Mouse (Mus musculus) frontal cortex, postnatal 36 days (tissue): ENCODE measurements around the gene Syn3.

Experiments
- DNase-seq, 2 experiments: peaks; one replicate each; pipeline ENCODE4 v3.0.0; 2022; ENCODE audit warnings: low spot score in 2 of 2

Gene Syn3

GRCm38 (mm10) chr10:86369346-86369745 lies 129.3 kb downstream of the Syn3 start:
- no peak for DNase-seq

DNA sequence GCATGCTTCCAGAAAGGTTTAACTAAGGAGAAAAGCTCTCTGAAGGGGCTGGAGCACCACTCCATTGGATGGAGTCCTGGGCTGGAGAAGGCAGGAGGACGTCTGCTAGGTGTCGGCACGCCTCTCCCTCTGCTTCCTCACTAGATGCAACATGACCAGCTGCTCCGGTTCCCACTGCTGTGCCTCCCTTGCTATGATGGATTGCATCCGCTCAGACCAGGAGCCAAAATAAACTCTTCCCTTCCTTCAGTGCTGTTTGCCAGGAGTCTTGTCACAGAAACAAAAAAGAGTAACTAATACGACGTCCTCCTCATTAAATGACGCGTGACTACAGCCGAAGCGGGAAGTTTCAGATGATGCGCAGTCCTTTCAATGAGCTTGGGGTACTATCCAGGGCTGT lies 129.9 kb downstream of the Syn3 start:
- DNase-seq = no peak

DNA sequence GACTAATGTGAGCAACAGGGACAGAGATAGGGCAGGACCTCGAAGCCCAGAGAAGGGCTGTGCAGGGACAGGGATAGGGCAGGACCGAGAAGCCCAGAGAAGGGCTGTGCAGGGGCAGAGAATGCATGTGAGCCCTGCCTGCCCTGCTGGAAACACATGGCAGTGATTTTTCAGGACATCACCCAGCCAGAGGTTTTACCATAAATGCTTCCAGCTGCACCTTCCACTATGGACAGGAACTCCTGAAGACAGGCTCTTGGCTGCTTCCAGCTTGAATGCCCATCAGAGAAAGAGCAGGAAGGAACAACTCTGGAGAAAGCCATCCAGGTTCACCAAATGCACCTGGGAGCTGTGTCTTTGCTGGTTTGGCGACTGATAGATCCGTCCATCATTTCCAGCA lies 131.3 kb downstream of the Syn3 start:
- DNase-seq = no peak

DNA sequence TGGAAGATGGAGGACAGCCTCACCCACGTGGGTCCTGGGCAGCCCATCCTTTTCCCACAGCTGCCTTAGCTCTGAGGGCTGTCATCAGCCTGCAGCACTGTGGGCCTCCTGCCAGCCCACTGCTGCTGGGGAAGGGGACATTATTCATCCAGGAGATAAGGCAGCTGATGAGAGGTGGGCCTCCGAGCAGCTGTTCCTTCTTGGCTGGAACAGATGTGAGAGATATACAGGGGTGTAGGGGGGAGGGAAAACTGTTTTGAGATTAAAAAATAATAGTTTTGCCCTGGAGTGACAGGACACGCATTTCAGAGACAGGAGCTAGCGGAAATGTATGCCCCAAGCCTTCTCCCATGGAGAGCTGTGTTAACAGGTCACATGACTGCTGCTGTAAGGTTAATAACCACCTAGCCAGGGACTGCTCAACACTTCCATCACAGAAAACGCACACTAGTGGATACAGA lies 133.0 kb downstream of the Syn3 start:
- no peak for DNase-seq

GRCm38 (mm10) chr10:86363669-86364309 lies 134.9 kb downstream of the Syn3 start:
- DNase-seq = no peak

DNA sequence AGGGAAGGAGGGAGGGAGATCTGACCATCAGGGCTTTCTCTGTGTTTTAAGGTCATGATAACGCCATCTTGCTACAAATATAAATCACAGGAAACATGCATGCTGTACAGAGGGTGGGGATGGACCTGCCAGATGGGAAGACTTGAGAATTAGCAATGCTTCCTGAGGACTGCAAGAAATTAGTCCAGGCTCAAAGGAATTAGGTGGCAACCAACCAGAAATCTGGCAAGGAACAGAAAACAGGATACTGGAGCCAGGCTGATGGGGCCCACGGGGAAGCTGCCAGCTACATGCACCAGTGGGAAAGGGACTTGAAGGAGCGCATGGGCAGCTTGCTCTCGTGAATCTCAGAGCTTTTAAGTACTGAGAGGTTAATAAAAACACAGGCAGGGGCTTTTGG lies 139.0 kb downstream of the Syn3 start:
- DNase-seq = no peak

GRCm38 (mm10) chr10:86359208-86359607 lies 139.5 kb downstream of the Syn3 start:
- DNase-seq = no peak

DNA sequence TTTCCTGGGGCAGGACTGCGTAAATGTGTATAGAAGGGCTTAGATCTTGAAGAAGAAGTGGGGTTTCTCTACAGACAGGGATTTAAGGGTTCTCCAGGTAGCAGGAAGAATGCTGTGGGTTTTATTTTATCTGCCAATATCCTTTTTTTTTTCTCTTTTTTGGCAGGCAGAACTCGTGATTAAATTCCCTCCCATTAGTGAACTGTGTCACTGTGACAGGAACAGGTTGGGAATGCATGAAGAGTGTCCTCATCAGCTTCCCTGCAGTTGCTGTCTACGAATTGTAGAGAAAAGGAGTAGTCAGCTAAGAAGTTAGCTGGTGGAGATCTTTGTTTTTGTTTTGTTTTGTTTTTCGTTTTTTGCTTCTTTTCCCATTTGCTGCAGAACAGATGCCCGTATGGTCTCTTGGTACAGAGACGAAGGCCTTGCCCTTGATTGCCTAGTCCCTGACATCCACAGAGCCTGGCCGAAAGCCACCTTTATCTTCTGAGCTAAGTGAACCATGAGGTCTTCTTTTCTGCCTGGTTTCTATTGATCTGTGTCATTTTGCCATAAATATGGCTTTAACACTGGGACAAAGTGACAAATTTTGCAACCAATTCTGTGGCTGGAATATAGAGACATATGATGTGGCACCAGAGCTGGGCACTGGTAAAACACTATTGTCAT lies 140.3 kb downstream of the Syn3 start:
- no peak for DNase-seq

DNA sequence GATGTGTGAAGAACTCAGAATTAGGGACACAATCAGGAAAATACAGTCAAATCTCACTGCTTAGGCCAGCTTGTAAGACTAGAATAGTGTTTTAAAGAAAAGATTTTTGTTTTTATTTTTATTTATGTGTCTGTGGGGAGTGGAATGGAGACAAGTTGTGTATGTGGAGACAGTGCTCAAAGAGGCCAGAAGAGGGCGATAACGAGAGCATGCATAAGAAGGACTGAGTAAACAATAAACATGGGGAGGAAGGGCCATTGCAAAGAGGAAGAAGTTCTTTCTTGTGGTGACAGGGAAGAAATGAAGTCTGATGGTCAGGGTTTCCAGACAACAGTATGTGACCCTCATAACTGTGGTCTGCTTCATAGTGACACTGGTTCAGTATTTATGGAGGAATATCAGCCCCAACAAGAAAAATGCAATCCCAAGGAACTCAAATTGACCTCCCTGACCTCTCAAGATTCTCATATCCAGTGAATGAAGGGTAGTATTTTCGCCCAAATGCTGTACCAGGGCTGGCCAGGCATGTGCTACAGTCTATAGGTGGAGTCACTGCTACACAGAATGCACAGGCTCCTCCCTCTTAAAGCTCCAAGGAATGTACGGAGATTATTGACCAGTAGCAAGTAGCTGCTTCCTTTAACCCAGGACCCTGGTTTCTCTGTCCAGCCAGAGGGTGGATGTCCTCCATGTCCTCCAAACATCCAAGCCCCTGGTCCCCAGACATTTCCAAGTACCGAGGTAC lies 141.7 kb downstream of the Syn3 start:
- no peak for DNase-seq

DNA sequence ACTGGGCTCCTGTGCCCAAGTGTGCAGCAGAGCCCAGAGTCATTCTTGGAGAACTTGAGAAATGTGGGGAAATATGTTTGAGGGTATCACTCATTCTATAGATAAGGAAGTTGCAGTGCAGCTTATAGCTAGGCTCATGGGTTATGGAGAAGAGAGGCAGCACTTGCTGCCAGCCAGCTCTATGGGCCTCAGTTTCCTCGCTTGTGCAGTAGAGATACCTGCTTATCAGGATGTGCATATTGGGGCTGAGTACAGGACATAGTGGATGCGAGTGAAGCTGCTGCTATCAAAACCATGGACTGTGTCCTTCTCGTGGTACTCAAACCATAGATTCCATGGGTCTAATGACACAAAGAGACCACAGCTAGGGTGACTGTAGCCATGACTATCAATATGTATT lies 146.2 kb downstream of the Syn3 start:
- no peak for DNase-seq

DNA sequence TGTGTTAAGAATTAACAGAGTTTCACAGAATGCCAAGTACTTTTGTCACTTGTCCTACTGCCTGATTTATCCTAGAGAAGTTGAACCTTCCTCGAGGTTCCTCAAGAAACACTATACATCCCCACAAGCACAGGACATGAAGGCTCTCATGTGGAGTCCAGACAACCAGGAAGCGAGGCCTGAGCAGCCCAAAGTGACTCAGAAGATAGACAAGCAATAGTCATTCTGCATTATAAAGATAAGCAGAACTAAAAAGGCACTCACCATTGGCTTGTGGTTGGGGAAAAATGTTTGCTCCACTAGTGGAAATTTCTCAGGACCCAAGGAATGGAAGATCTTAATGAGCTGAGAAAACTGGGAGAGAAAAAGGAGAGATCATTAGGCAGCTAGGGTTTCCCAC lies 147.4 kb downstream of the Syn3 start:
- no peak for DNase-seq

DNA sequence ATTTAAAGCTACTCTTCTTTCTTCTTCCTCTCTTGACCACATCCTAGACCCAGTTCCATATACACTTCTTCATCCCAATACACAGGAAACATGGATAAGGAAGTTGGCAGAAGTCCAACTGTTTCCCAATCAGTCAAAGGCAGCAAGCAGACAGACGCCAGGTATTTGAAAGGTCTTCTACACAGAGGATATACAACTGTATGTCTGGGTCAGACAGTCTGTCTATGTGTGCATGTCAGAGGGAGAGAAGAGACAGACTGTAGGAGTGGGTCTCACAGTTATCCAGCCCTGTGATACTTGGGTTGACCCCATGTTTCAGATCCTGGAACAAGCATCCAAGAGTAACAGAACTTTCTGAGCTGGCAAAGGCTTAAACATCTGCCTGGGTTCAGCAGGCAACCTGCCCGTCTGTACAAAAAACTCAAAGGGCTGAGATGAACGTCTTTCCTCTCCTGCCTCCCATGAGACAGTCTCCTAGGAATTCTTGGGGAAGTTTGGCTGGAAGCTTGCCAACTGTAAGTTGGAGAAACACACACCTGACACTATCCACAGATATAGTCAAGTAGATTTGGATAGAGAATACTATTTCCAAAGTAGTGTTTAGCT lies 152.4 kb downstream of the Syn3 start:
- DNase-seq = no peak

DNA sequence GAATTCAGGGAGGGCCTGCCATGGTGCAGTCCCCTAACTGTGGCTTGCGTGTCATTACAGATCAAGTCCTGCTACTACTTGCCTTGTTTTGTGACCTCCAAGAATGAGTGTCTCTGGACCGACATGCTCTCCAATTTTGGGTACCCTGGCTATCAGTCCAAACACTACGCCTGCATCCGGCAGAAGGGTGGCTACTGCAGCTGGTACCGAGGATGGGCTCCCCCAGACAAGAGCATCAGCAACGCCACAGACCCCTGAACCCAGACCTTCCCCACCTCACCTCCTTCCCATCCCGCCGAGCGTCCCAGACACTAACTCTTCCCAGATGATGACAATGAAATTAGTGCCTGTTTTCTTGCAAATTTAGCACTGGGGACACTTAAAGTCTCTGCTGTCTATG lies 153.1 kb downstream of the Syn3 start:
- DNase-seq = no peak

GRCm38 (mm10) chr10:86344654-86345053 lies 154.0 kb downstream of the Syn3 start:
- DNase-seq = no peak

GRCm38 (mm10) chr10:86343931-86344330 lies 154.8 kb downstream of the Syn3 start:
- DNase-seq = no peak

GRCm38 (mm10) chr10:86343362-86343761 lies 155.3 kb downstream of the Syn3 start:
- no peak for DNase-seq

GRCm38 (mm10) chr10:86342713-86343112 lies 156.0 kb downstream of the Syn3 start:
- DNase-seq = no peak

- no peak for DNase-seq
These were observed 156.5 kb downstream of the Syn3 start for GRCm38 (mm10) chr10:86342151-86342550.

DNA sequence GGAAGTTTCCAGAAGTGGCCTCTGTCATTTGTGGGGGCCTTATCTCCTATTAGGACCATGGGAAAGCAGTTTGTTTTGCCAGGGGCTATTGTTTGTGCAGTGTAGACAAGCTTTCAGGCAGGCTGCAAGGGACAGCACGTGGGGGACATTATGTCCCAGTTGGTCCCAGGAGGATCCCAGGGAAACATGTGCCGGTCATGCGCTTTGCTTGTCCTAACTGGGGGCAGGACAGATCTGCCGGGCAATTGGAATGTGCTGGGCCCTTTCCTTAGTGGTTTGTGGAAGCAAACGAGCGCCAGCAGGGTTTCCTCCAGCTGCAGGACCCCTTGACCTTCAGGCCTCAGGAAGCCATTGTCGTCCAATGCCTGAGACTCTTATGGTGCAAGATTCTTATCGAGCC lies 157.1 kb downstream of the Syn3 start:
- DNase-seq = no peak

DNA sequence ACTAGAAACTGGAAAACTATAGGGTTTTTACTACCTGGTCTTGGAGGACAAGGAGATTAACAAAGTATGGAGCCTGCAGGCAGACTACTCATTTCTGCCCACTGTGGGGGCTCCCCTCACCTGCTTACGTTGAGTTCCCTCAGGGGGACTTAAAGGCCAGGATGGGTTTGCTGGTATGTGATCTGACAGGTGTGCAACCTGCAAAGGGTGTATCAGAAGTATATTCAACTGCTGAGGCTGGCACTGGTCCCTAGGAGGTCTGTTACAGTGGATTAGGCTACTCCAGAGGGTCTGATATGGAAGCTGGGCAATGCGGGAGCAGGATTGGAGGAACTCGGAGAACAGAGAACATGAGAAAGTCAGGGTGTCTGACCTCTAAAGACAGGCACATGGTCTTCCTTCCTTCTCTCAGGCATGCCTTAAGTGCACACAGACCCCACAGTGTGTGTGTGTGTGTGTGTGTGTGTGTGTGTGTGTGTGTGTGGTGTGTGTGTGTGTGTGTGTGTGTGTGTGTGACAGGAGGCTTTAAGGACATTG lies 157.6 kb downstream of the Syn3 start:
- DNase-seq = no peak

- no peak for DNase-seq
These were observed 158.3 kb downstream of the Syn3 start for GRCm38 (mm10) chr10:86340421-86340820.

- peak; percentile 65 to 80 for DNase-seq
These were observed 158.9 kb downstream of the Syn3 start for GRCm38 (mm10) chr10:86339649-86340379.
